27 mouse cellular contexts compared by ENCODE assay signal in the genomic region with DNA sequence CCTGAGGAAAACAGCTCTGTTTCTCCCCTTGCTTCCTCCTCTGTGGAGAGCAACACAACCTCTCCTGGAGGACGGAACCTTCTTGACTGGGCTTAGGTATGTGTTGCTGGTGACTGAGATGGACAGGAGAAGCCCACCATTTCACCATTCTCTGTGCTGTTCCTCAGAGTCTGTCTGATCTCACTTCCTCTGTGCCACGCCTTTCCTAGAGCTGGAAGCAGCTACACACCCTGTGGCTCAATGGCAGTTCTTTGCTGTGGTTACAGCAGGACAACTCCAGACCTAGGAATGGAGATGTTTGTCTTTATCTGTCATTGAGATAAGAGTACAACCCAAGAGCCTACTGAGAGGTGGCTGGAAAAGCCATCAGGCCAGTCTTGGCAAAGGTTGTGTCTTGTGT. TPM values are rescaled to one million over a fixed set of nuclear protein-coding genes. Genes with fewer than 3 reads are reported as not detected.
DNase-seq lines count a peak whose midpoint lies in the region; ATAC-seq lines count a peak whose summit lies in the region.
"Had no signal": no experiment of that assay in that cellular context is flagged by ENCODE, and none has a peak within 500 bp of the region (broad histone marks: within the 10 kb centered on the region; RNA-seq: fewer than 3 reads in every experiment).

No protein-coding gene starts in this region.

- no peaks in the 10 kb centered on the region for H3K9me3 ChIP-seq in midbrain, embryonic 11.5 days (ENCODE audit: control insufficient read depth, low read length)
- no peaks in the 10 kb centered on the region for H3K9me3 ChIP-seq in midbrain, embryonic 10.5 days (replicated peaks)
- H3K9me3 ChIP-seq: embryonic facial prominence, embryonic 10.5 days; embryonic facial prominence, embryonic 12.5 days; forebrain, embryonic 10.5 days; forebrain, embryonic 12.5 days; G1E had no signal

- peak; percentile 2 for DNase-seq in midbrain, embryonic 11.5 days (ENCODE audit: low spot score, missing footprints)
- no peak for DNase-seq in midbrain, embryonic 10.5 days (ENCODE audit: low spot score)
- DNase-seq in B cell, adult 2 months, result no peak
- no peak for DNase-seq in T-cell, adult 2 months (ENCODE audit: low spot score)
- DNase-seq in kidney, adult 11 months, result no peak
- DNase-seq: adrenal gland, adult 8-10 months; adrenal gland, postnatal 14 days; adrenal gland, postnatal 36 days; cerebellum, adult 11-12 months; cerebellum, adult 2 months; cerebellum, adult 9-10 months; cerebellum, postnatal 10 days; cerebellum, postnatal 25 days had no signal

- H3K9ac ChIP-seq in midbrain, embryonic 11.5 days (ENCODE audit: low read length), result no peak overlapping the region
- H3K9ac ChIP-seq: embryonic facial prominence, embryonic 12.5 days; forebrain, embryonic 12.5 days had no signal

- H3K4me3 ChIP-seq in midbrain, embryonic 11.5 days (ENCODE audit: low read depth, low read length), result no peak overlapping the region
- no peak overlapping the region for H3K4me3 ChIP-seq in midbrain, embryonic 10.5 days
- H3K4me3 ChIP-seq: embryonic facial prominence, embryonic 10.5 days; embryonic facial prominence, embryonic 12.5 days; erythroblast, embryonic 14.5 days; forebrain, embryonic 10.5 days; forebrain, embryonic 12.5 days had no signal

- H3K4me1 ChIP-seq in midbrain, embryonic 11.5 days (ENCODE audit: control insufficient read depth, insufficient read depth, low read length), result peaks cover 7% of the 10 kb centered on the region; the same call in 1 of the 2 replicates
- peaks cover 22% of the 10 kb centered on the region for H3K4me1 ChIP-seq in midbrain, embryonic 10.5 days

- no peaks in the 10 kb centered on the region for H3K36me3 ChIP-seq in midbrain, embryonic 11.5 days (ENCODE audit: control insufficient read depth, insufficient read depth, low read length)
- H3K36me3 ChIP-seq in midbrain, embryonic 10.5 days, result no peaks in the 10 kb centered on the region
- H3K36me3 ChIP-seq: embryonic facial prominence, embryonic 10.5 days; embryonic facial prominence, embryonic 12.5 days; forebrain, embryonic 10.5 days; forebrain, embryonic 12.5 days; G1E had no signal

- H3K27ac ChIP-seq in midbrain, embryonic 11.5 days (ENCODE audit: low read depth, low read length), result no peak overlapping the region
- no peak overlapping the region for H3K27ac ChIP-seq in midbrain, embryonic 10.5 days (replicated peaks)
- H3K27ac ChIP-seq: embryonic facial prominence, embryonic 10.5 days; embryonic facial prominence, embryonic 12.5 days; forebrain, embryonic 10.5 days; forebrain, embryonic 12.5 days had no signal

- H3K27me3 ChIP-seq in midbrain, embryonic 11.5 days (ENCODE audit: control insufficient read depth, insufficient read depth, low read length), result no peaks in the 10 kb centered on the region
- H3K27me3 ChIP-seq in midbrain, embryonic 10.5 days (ENCODE audit: low read depth, poor library complexity, severe bottlenecking), result 0 out of 2 replicates have a peak, but pooled peaks cover 2% of the 10 kb centered on the region
- H3K27me3 ChIP-seq: embryonic facial prominence, embryonic 12.5 days had no signal

- WGBS in midbrain, embryonic 11.5 days, result 96% methylated on average over 2 of the region's 2 CpGs
- 98% methylated on average over 2 of the region's 2 CpGs for WGBS in midbrain, embryonic 10.5 days

- ATAC-seq in midbrain, embryonic 11.5 days (ENCODE audit: low FRiP score), result no peak
- peak; percentile 69 for ATAC-seq in granulocyte monocyte progenitor cell, adult 5-6 weeks (replicated peaks; ENCODE audit: poor library complexity, severe bottlenecking)
- peak; percentile 55 for ATAC-seq in megakaryocyte progenitor cell, adult 5-6 weeks (replicated peaks; ENCODE audit: poor library complexity)
- ATAC-seq: activated CD4-positive, CD25-positive, alpha-beta regulatory T cell, adult 4 months; CD4-positive, CD25-positive, alpha-beta regulatory T cell, adult 4 months; forebrain, embryonic 14.5 days; forebrain, embryonic 16.5 days had no signal

- H3K4me2 ChIP-seq in midbrain, embryonic 11.5 days, result no peak overlapping the region
- H3K4me2 ChIP-seq: embryonic facial prominence, embryonic 12.5 days; forebrain, embryonic 12.5 days had no signal

RNA-seq across cellular contexts. Expression of a gene that starts 25.9 kb away (rescaled TPM):
- polyA plus RNA-seq in midbrain, embryonic 11.5 days (2014; fragmentation: Nextera tagmentation; extraction: Ambion mirVana), result 0.10 and 0.19 TPM in 2 replicates
- polyA plus RNA-seq in midbrain, embryonic 10.5 days (2016; fragmentation: Nextera tagmentation; extraction: Ambion mirVana), result 0.16 TPM in 1 of 2 replicates, not detected in the other
- not detected in 2 replicates for total RNA-seq in granulocyte monocyte progenitor cell, adult 5-6 weeks (2014; fragmentation: Nextera tagmentation)
- total RNA-seq in granulocyte monocyte progenitor cell, adult 5-6 weeks (2017), result not detected in 2 replicates
- total RNA-seq in megakaryocyte progenitor cell, adult 5-6 weeks (2015), result not detected in 2 replicates
- not detected in 2 replicates for total RNA-seq in megakaryocyte progenitor cell, adult 5-6 weeks (2017)
- total RNA-seq: adrenal gland, adult 18-20 months; CH12.LX; G1E had no signal
- polyA plus RNA-seq: erythroblast, embryonic 14.5 days; G1E had no signal
